Mouse (Mus musculus): ENCODE data around the gene Setx. TPM values are rescaled to one million over a fixed set of nuclear protein-coding genes. Genes with fewer than 3 reads are reported as not detected.

Setx gene
- polyA plus RNA-seq, 1 experiment from 2014 or later, result 2.3 TPM

- 42% methylated on average over 7 of the region's 7 CpGs for WGBS (ENCODE audit: insufficient replicate concordance)
- Histone ChIP-seq H3K9ac (ENCODE audit: low read depth, low read length) (no peak overlapping the region), H3K4me2 (ENCODE audit: low read depth, low read length) (no peak overlapping the region), H3K36me3 (ENCODE audit: control insufficient read depth, insufficient read depth) (no peaks in the 10 kb centered on the region), H3K9me3 (replicated peaks; ENCODE audit: control insufficient read depth, low read length) (no peaks in the 10 kb centered on the region), H3K4me1 (ENCODE audit: control insufficient read depth, low read depth, low read length) (no peaks in the 10 kb centered on the region), H3K27me3 (ENCODE audit: control insufficient read depth, insufficient read depth, low read depth, low read length) (no peaks in the 10 kb centered on the region), H3K4me3 (ENCODE audit: low read depth, low read length) (no peak overlapping the region), H3K27ac (ENCODE audit: low read length) (no peak overlapping the region)
- no peak for ATAC-seq (ENCODE audit: low read depth)
Observed at GRCm38 (mm10) chr2:29223591-29224262, 99.7 kb downstream of the Setx start.

- WGBS (ENCODE audit: insufficient replicate concordance), result 55% methylated on average over 4 of the region's 4 CpGs
- Histone ChIP-seq H3K27me3 (ENCODE audit: control insufficient read depth, insufficient read depth, low read depth, low read length) (no peaks in the 10 kb centered on the region), H3K9ac (ENCODE audit: low read depth, low read length) (no peak overlapping the region), H3K9me3 (replicated peaks; ENCODE audit: control insufficient read depth, low read length) (no peaks in the 10 kb centered on the region), H3K4me3 (ENCODE audit: low read depth, low read length) (no peak overlapping the region), H3K27ac (ENCODE audit: low read length) (no peak overlapping the region), H3K36me3 (ENCODE audit: control insufficient read depth, insufficient read depth) (no peaks in the 10 kb centered on the region), H3K4me1 (ENCODE audit: control insufficient read depth, low read depth, low read length) (no peaks in the 10 kb centered on the region), H3K4me2 (ENCODE audit: low read depth, low read length) (no peak overlapping the region)
- no peak for ATAC-seq (ENCODE audit: low read depth)
Observed at GRCm38 (mm10) chr2:29226671-29227070, 102.7 kb downstream of the Setx start.

- Histone ChIP-seq H3K27ac (ENCODE audit: low read length) (no peak overlapping the region), H3K9ac (ENCODE audit: low read depth, low read length) (no peak overlapping the region), H3K36me3 (ENCODE audit: control insufficient read depth, insufficient read depth) (no peaks in the 10 kb centered on the region), H3K4me3 (ENCODE audit: low read depth, low read length) (no peak overlapping the region), H3K4me2 (ENCODE audit: low read depth, low read length) (no peak overlapping the region), H3K4me1 (ENCODE audit: control insufficient read depth, low read depth, low read length) (no peaks in the 10 kb centered on the region), H3K9me3 (replicated peaks; ENCODE audit: control insufficient read depth, low read length) (no peaks in the 10 kb centered on the region), H3K27me3 (ENCODE audit: control insufficient read depth, insufficient read depth, low read depth, low read length) (no peaks in the 10 kb centered on the region)
- 47% methylated on average over 9 of the region's 9 CpGs for WGBS (ENCODE audit: insufficient replicate concordance)
- no peak for ATAC-seq (ENCODE audit: low read depth)
Observed at GRCm38 (mm10) chr2:29230191-29230835, 106.3 kb downstream of the Setx start.

Other genes with a start within 250 kb of the Setx start
- not detected in 2 replicates for gene Barhl1, start 207.5 kb upstream of the Setx start, polyA plus RNA-seq (2015; fragmentation: Nextera tagmentation; extraction: Ambion mirVana)
- gene Cfap77, start 69.1 kb upstream of the Setx start, polyA plus RNA-seq (2015; fragmentation: Nextera tagmentation; extraction: Ambion mirVana), result 0.11 TPM in 1 of 2 replicates, not detected in the other
- 3.8 and 4.1 TPM in 2 replicates for gene Ttf1, start 63.9 kb upstream of the Setx start, polyA plus RNA-seq (2015; fragmentation: Nextera tagmentation; extraction: Ambion mirVana)
- 0.26 and 0.39 TPM in 2 replicates for gene Ntng2, start 128.8 kb downstream of the Setx start, polyA plus RNA-seq (2015; fragmentation: Nextera tagmentation; extraction: Ambion mirVana)
- 14.1 and 15.4 TPM in 2 replicates for gene Med27, start 222.6 kb downstream of the Setx start, polyA plus RNA-seq (2015; fragmentation: Nextera tagmentation; extraction: Ambion mirVana)